In genomic region chr8:128065964-128066680, GRCm38 (mm10) we compare ENCODE assay signal across 1 mouse cellular context.
A peak's percentile ranks its signal among the peaks of the same experiment; 100 is the strongest.
TF ChIP-seq lines count a peak whose summit lies in the region.

No protein-coding gene starts in this region.

TF ChIP-seq in CH12.LX, 34 proteins besides CTCF, POLR2A, EP300 and RAD21 (continued from another document):
- TF ChIP-seq UBTF (IDR thresholded peaks at IDR 0.05; ENCODE audit: low read depth, low read length) (no peak), IRF4 (IDR thresholded peaks at IDR 0.05; ENCODE audit: low read depth, low read length) (peak; percentile 77), MAX (IDR thresholded peaks at IDR 0.05; ENCODE audit: low read length) (peak; percentile 74; the same call in 1 of the 2 replicates), POLR2AphosphoS2 (IDR thresholded peaks at IDR 0.05; ENCODE audit: low read depth, low read length) (no peak), MXI1 (IDR thresholded peaks at IDR 0.05; ENCODE audit: low read depth, low read length) (peak; percentile 31; the same call in 1 of the 2 replicates), ZNF384 (IDR thresholded peaks at IDR 0.05; ENCODE audit: low read depth, low read length) (no peak)
